Mouse (Mus musculus) heart, adult 2 months (tissue): Measurements from ENCODE around the gene Man2b2. TPM values are rescaled to one million over a fixed set of nuclear protein-coding genes. Genes with fewer than 3 reads are reported as not detected.

Experiments used
- DNase-seq, 2 experiments: peaks; one replicate each; pipeline ENCODE4 v3.0.0; 2021
- H3K27ac ChIP-seq: fragments of 200-600 bp; 2 replicates; pipeline ENCODE4 v1.8.1; 2022
- H3K27me3 ChIP-seq: fragments of 200-500 bp; 2 replicates; pipeline ENCODE4 v1.6.1; 2012; ENCODE audit warnings: mild to moderate bottlenecking, low read length, inconsistent platforms, mixed read lengths; ENCODE audit not compliant: control insufficient read depth, insufficient read depth
- H3K36me3 ChIP-seq: fragments of 200-500 bp; 2 replicates; pipeline ENCODE4 v1.6.1; 2012; ENCODE audit warnings: low read length, inconsistent platforms; ENCODE audit not compliant: control insufficient read depth, insufficient read depth
- H3K4me1 ChIP-seq: fragments of 200-500 bp; 2 replicates; pipeline ENCODE4 v1.6.1; 2011; ENCODE audit warnings: low read length; ENCODE audit not compliant: control insufficient read depth, insufficient read depth
- H3K4me3 ChIP-seq: fragments of 200-600 bp; 2 replicates; pipeline ENCODE4 v1.8.1; 2022
- H3K79me2 ChIP-seq: fragments of 200-500 bp; replicated peaks from 2 replicates; pipeline ENCODE4 v1.6.1; 2012; ENCODE audit warnings: mild to moderate bottlenecking, inconsistent platforms, low read length, moderate library complexity, mixed read lengths; ENCODE audit not compliant: control insufficient read depth, insufficient read depth
- H3K9ac ChIP-seq: fragments of 200-500 bp; 2 replicates; pipeline ENCODE4 v1.6.1; 2012; ENCODE audit warnings: low read depth, mild to moderate bottlenecking, control low read depth, inconsistent platforms, low read length, mixed read lengths
- CTCF ChIP-seq: fragments of 200-600 bp; IDR thresholded peaks from 2 replicates; pipeline ENCODE4 v1.8.1; 2022; ENCODE audit warnings: antibody characterized with exemption, mild to moderate bottlenecking, moderate library complexity
- EP300 ChIP-seq: fragments of 200-500 bp; IDR thresholded peaks from 2 replicates; pipeline ENCODE4 v1.6.1; 2011; ENCODE audit warnings: low read depth, low read length, control low read depth; ENCODE audit not compliant: insufficient read depth
- POLR2A ChIP-seq: fragments of 200-500 bp; IDR thresholded peaks from 2 replicates; pipeline ENCODE4 v1.6.1; 2011; ENCODE audit warnings: mild to moderate bottlenecking, low read depth, low read length, control low read depth; ENCODE audit not compliant: insufficient read depth
- WGBS: fragments of 180-500 bp; shearing (Covaris S2); methylation state at CpG from one replicate; pipeline ENCODE4 v1.1.7; 2018; 5-methylcytosine and 5-hydroxymethylcytosine counted together
- intact Hi-C: fragments of 180-260 bp; cut with DNase I; formaldehyde crosslinking; loops from one replicate; pipeline ENCODE4 v1.15.1; 2025
- polyA plus RNA-seq: library from polyadenylated mRNA; depleted of rRNA; stranded (reverse); fragments of >200 nt; gene quantifications from 2 replicates; pipeline ENCODE4 v1.2.3, GENCODE M21; 2012
- total RNA-seq, 2 experiments: library from RNA; stranded (reverse); gene quantifications; 2 replicates each; pipeline ENCODE4 v1.2.3; 2021

The Man2b2 gene
- total and polyA plus RNA-seq, 3 experiments = 20.3 to 32.1 (median 20.6) TPM

GRCm38 (mm10) chr5:36866701-36867250 lies 36.3 kb upstream of the Man2b2 start:
- Histone ChIP-seq H3K9ac (no peak overlapping the region), H3K4me1 (no peaks in the 10 kb centered on the region), H3K36me3 (no peaks in the 10 kb centered on the region), H3K79me2 (no peaks in the 10 kb centered on the region), H3K27ac (no peak overlapping the region), H3K4me3 (no peak overlapping the region), H3K27me3 (peaks cover 15% of the 10 kb centered on the region)
- DNase-seq = no peak
- 60% methylated on average over 7 of the region's 7 CpGs for WGBS
- no peak for TF ChIP-seq POLR2A
- TF ChIP-seq CTCF = no peak
- no peak for TF ChIP-seq EP300
- intact Hi-C loops = no loop called here

- Histone ChIP-seq H3K36me3 (no peaks in the 10 kb centered on the region), H3K79me2 (no peaks in the 10 kb centered on the region), H3K27me3 (no peaks in the 10 kb centered on the region; the same call in 1 of the 2 replicates), H3K4me3 (no peak overlapping the region), H3K9ac (no peak overlapping the region), H3K4me1 (no peaks in the 10 kb centered on the region), H3K27ac (no peak overlapping the region)
- 89% methylated on average over 2 of the region's 2 CpGs for WGBS
- intact Hi-C loops = no loop called here
- TF ChIP-seq EP300 = no peak
- TF ChIP-seq CTCF = peak; percentile 51
- no peak for DNase-seq
Observed at GRCm38 (mm10) chr5:36861084-36861483, 30.6 kb upstream of the Man2b2 start.

- TF ChIP-seq POLR2A = no peak
- no peak for TF ChIP-seq CTCF
- no peak for TF ChIP-seq EP300
- H3K4me1 ChIP-seq = no peaks in the 10 kb centered on the region
- intact Hi-C loops = no loop called here
- H3K27me3 ChIP-seq = no peaks in the 10 kb centered on the region
- no peak for DNase-seq
- H3K27ac ChIP-seq = no peak overlapping the region
- no peaks in the 10 kb centered on the region for H3K36me3 ChIP-seq
- WGBS = 68% methylated on average over 5 of the region's 5 CpGs
- no peaks in the 10 kb centered on the region for H3K79me2 ChIP-seq
- H3K9ac ChIP-seq = no peak overlapping the region
- no peak overlapping the region for H3K4me3 ChIP-seq
Observed at GRCm38 (mm10) chr5:36857546-36857945, 27.1 kb upstream of the Man2b2 start.

- TF ChIP-seq EP300 (no peak), CTCF (no peak), POLR2A (no peak)
- Histone ChIP-seq H3K79me2 (no peaks in the 10 kb centered on the region), H3K27me3 (no peaks in the 10 kb centered on the region), H3K4me3 (no peak overlapping the region), H3K9ac (no peak overlapping the region), H3K4me1 (no peaks in the 10 kb centered on the region), H3K36me3 (no peaks in the 10 kb centered on the region), H3K27ac (no peak overlapping the region)
- WGBS = 88% methylated on average over 7 of the region's 7 CpGs
- DNase-seq = no peak
- intact Hi-C loops = no loop called here
Observed at GRCm38 (mm10) chr5:36856529-36856928, 26.1 kb upstream of the Man2b2 start.

GRCm38 (mm10) chr5:36855180-36855579 lies 24.7 kb upstream of the Man2b2 start:
- WGBS = 74% methylated on average over 3 of the region's 3 CpGs
- H3K27ac ChIP-seq = no peak overlapping the region
- no peak overlapping the region for H3K9ac ChIP-seq
- H3K79me2 ChIP-seq = no peaks in the 10 kb centered on the region
- intact Hi-C loops = no loop called here
- no peaks in the 10 kb centered on the region for H3K4me1 ChIP-seq
- no peaks in the 10 kb centered on the region for H3K27me3 ChIP-seq
- no peak overlapping the region for H3K4me3 ChIP-seq
- DNase-seq = no peak
- TF ChIP-seq POLR2A (no peak), EP300 (no peak), CTCF (no peak)
- H3K36me3 ChIP-seq = no peaks in the 10 kb centered on the region

GRCm38 (mm10) chr5:36851572-36851971 lies 21.1 kb upstream of the Man2b2 start:
- intact Hi-C loops = no loop called here
- Histone ChIP-seq H3K27ac (no peak overlapping the region), H3K4me3 (no peak overlapping the region), H3K27me3 (no peaks in the 10 kb centered on the region), H3K36me3 (no peaks in the 10 kb centered on the region), H3K9ac (no peak overlapping the region), H3K79me2 (no peaks in the 10 kb centered on the region), H3K4me1 (no peaks in the 10 kb centered on the region)
- DNase-seq = no peak
- 56% methylated on average over 4 of the region's 4 CpGs for WGBS
- TF ChIP-seq EP300 = no peak
- no peak for TF ChIP-seq POLR2A
- TF ChIP-seq CTCF = no peak
